Mouse (Mus musculus): ENCODE data around the gene Gm11549.

DNA sequence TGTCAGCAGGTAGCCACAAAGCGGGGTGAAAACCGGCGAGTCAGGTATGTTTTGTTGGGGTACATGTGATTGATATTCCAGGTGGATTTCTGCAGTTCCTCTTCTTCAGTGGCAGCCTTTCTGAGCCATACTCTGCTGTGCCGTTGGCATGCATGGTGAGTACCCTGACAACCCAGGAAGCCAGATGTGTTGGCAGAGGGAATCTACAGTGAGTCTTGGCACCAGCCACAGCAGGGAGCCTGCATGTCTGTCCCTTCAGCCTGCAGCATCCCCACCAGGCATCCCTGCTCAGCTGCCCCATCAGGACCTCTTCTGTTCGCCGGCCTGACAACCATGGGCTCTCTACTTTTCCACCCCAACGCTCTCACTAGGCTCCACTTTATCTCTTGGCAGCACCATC lies 20.1 kb downstream of the Gm11549 start:
- no peak for TF ChIP-seq CTCF (IDR thresholded peaks at IDR 0.05; ENCODE audit: extremely low read depth, insufficient read length, insufficient replicate concordance, low read depth, low read length)
- TF ChIP-seq POLR2A (IDR thresholded peaks at IDR 0.05; ENCODE audit: low read depth, low read length): no peak
